Mouse (Mus musculus): ENCODE measurements at regions not wholly inside any gene's neighbourhood (a gene's known extent, or its start where the extent isn't known, plus 50 kb on each side); places are given as distances from the start of the nearest gene placed in this dataset.

GRCm38 (mm10) chrX:164878336-164878735 is 101.8 kb downstream of the Mospd2 start:
- Histone ChIP-seq H3K27ac (no peak overlapping the region), H3K4me3 (no peak overlapping the region)
- no peak for TF ChIP-seq CTCF (IDR thresholded peaks at IDR 0.05)
- intact Hi-C loops (cut with DNase I) = no loop called here
- DNase-seq (ENCODE audit: extremely low spot score in 1 of 2, low spot score in 2 of 2) = no peak

- intact Hi-C loops (cut with DNase I) = no loop called here
- Histone ChIP-seq H3K27ac (no peak overlapping the region), H3K4me3 (no peak overlapping the region)
- DNase-seq (ENCODE audit: extremely low spot score in 1 of 2, low spot score in 2 of 2) = no peak
- TF ChIP-seq CTCF (IDR thresholded peaks at IDR 0.05) = no peak
These were observed 139.8 kb downstream of the Mospd2 start for GRCm38 (mm10) chrX:164840393-164840792.

- H3K4me3 ChIP-seq = no peak overlapping the region
- no peak for TF ChIP-seq CTCF (IDR thresholded peaks at IDR 0.05)
- H3K27ac ChIP-seq = no peak overlapping the region
- intact Hi-C loops (cut with DNase I) = no loop called here
- no peak for DNase-seq (ENCODE audit: extremely low spot score in 1 of 2, low spot score in 2 of 2)
These were observed 159.3 kb downstream of the Mospd2 start for GRCm38 (mm10) chrX:164820906-164821305.

- TF ChIP-seq CTCF (IDR thresholded peaks at IDR 0.05) = peak; percentile 15
- no peak overlapping the region for H3K4me3 ChIP-seq
- DNase-seq (ENCODE audit: extremely low spot score in 1 of 2, low spot score in 2 of 2) = no peak
- H3K27ac ChIP-seq = no peak overlapping the region
- intact Hi-C loops (cut with DNase I) = no loop called here
These were observed 192.9 kb downstream of the Mospd2 start for GRCm38 (mm10) chrX:164787293-164787692.

- Histone ChIP-seq H3K4me3 (no peak overlapping the region), H3K27ac (no peak overlapping the region)
- intact Hi-C loops (cut with DNase I) = no loop called here
- no peak for DNase-seq (ENCODE audit: extremely low spot score in 1 of 2, low spot score in 2 of 2)
- TF ChIP-seq CTCF (IDR thresholded peaks at IDR 0.05) = no peak
These were observed 215.3 kb downstream of the Mospd2 start for GRCm38 (mm10) chrX:164764919-164765318.

- intact Hi-C loops (cut with DNase I) = no loop called here
- DNase-seq (ENCODE audit: extremely low spot score in 1 of 2, low spot score in 2 of 2) = no peak
- Histone ChIP-seq H3K4me3 (no peak overlapping the region), H3K27ac (no peak overlapping the region)
- TF ChIP-seq CTCF (IDR thresholded peaks at IDR 0.05) = no peak
These were observed 216.3 kb downstream of the Mospd2 start for GRCm38 (mm10) chrX:164763764-164764445.

- Histone ChIP-seq H3K4me3 (no peak overlapping the region), H3K27ac (no peak overlapping the region)
- TF ChIP-seq CTCF (IDR thresholded peaks at IDR 0.05) = no peak
- DNase-seq (ENCODE audit: extremely low spot score in 1 of 2, low spot score in 2 of 2) = no peak
- intact Hi-C loops (cut with DNase I) = no loop called here
These were observed 234.5 kb downstream of the Mospd2 start for GRCm38 (mm10) chrX:164745552-164746217.

Measured in left cerebral cortex, adult 2 months (tissue).